ENCODE assay signal across 8 mouse cellular contexts in the genomic region with DNA sequence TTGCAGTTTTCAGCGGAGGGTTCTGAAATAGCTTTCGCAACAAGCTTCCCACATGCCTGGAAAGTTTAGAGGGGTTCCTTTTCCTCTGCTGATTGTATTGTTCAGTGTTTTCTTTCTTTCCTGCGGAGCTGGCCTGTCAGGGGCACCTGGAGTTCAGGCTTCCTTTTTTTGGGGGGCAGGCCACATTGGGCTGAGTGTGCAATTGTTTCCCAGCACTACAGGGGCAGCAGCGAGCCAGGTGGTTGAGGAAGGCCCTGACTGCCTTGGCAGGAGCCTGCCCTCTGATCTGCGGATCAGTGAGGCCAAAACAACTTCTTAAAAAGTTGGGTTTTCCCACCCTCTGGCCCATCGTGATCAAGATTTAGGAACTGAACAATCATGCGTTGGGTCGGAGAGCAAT. TPM values are rescaled to one million over a fixed set of nuclear protein-coding genes. Genes with fewer than 3 reads are reported as not detected.
DNase-seq lines count a peak whose midpoint lies in the region; ATAC-seq lines count a peak whose summit lies in the region.

No protein-coding gene starts in this region.

- WGBS in forebrain, embryonic 12.5 days, result 41% methylated on average over 8 of the region's 8 CpGs
- 43% methylated on average over 8 of the region's 8 CpGs for WGBS in forebrain, embryonic 16.5 days
- 61% methylated on average over 8 of the region's 8 CpGs for WGBS in intestine, embryonic 16.5 days
- 42% methylated on average over 8 of the region's 8 CpGs for WGBS in lung, embryonic 16.5 days

- no peak overlapping the region for H3K27ac ChIP-seq in forebrain, embryonic 12.5 days
- H3K27ac ChIP-seq in forebrain, embryonic 16.5 days (ENCODE audit: low read length), result no peak overlapping the region
- no peak overlapping the region; the same call in 1 of the 2 replicates for H3K27ac ChIP-seq in intestine, embryonic 16.5 days (ENCODE audit: low read length)
- peak overlapping the region; percentile 54 for H3K27ac ChIP-seq in lung, embryonic 16.5 days (ENCODE audit: low read length)

- H3K4me3 ChIP-seq in forebrain, embryonic 12.5 days (replicated peaks), result no peak overlapping the region
- no peak overlapping the region for H3K4me3 ChIP-seq in forebrain, embryonic 16.5 days (replicated peaks; ENCODE audit: low read length)
- peak overlapping the region; percentile 18; the same call in 1 of the 2 replicates for H3K4me3 ChIP-seq in intestine, embryonic 16.5 days (ENCODE audit: low read length)
- H3K4me3 ChIP-seq in lung, embryonic 16.5 days (ENCODE audit: low read length), result no peak overlapping the region; the same call in 1 of the 2 replicates

- H3K4me2 ChIP-seq in forebrain, embryonic 12.5 days, result peak overlapping the region; percentile 22; the same call in 1 of the 2 replicates
- no peak overlapping the region for H3K4me2 ChIP-seq in forebrain, embryonic 16.5 days (ENCODE audit: low read length)
- H3K4me2 ChIP-seq in intestine, embryonic 16.5 days (ENCODE audit: low read depth, low read length), result peak overlapping the region; percentile 40
- H3K4me2 ChIP-seq in lung, embryonic 16.5 days (ENCODE audit: low read depth, low read length), result peak overlapping the region; percentile 39

- DNase-seq in frontal cortex, postnatal 14 days (ENCODE audit: low spot score in 2 of 2), result no peak
- no peak for DNase-seq in layer of hippocampus, postnatal 25 days (ENCODE audit: extremely low spot score in 1 of 2, low spot score in 1 of 2)
- DNase-seq in frontal cortex, adult 2 months (ENCODE audit: extremely low spot score in 1 of 2, low spot score in 1 of 2), result no peak

- H3K4me1 ChIP-seq in forebrain, embryonic 12.5 days, result peaks cover 39% of the 10 kb centered on the region
- H3K4me1 ChIP-seq in forebrain, embryonic 16.5 days (replicated peaks; ENCODE audit: control insufficient read depth, insufficient read depth, low read length), result peaks cover 7% of the 10 kb centered on the region
- H3K4me1 ChIP-seq in intestine, embryonic 16.5 days (ENCODE audit: control insufficient read depth, insufficient read depth, low read length), result peaks cover 25% of the 10 kb centered on the region
- peaks cover 47% of the 10 kb centered on the region for H3K4me1 ChIP-seq in lung, embryonic 16.5 days (replicated peaks; ENCODE audit: control insufficient read depth, insufficient read depth, low read length)

- ATAC-seq in forebrain, embryonic 12.5 days (ENCODE audit: low FRiP score), result no peak
- ATAC-seq in forebrain, embryonic 16.5 days, result no peak
- peak; percentile 67 for ATAC-seq in common myeloid progenitor, adult 5-6 weeks (replicated peaks; ENCODE audit: low read depth, poor library complexity, severe bottlenecking)
- no peak for ATAC-seq in intestine, embryonic 16.5 days
- ATAC-seq in lung, embryonic 16.5 days (ENCODE audit: low read depth), result peak; percentile 30; the same call in 1 of the 2 replicates

- H3K36me3 ChIP-seq in forebrain, embryonic 12.5 days (replicated peaks), result no peaks in the 10 kb centered on the region
- H3K36me3 ChIP-seq in forebrain, embryonic 16.5 days (ENCODE audit: control insufficient read depth, insufficient read depth), result no peaks in the 10 kb centered on the region
- no peaks in the 10 kb centered on the region for H3K36me3 ChIP-seq in intestine, embryonic 16.5 days (ENCODE audit: control insufficient read depth, insufficient read depth, low read length)
- no peaks in the 10 kb centered on the region for H3K36me3 ChIP-seq in lung, embryonic 16.5 days (ENCODE audit: control insufficient read depth, insufficient read depth, low read length)

- no peaks in the 10 kb centered on the region for H3K9me3 ChIP-seq in forebrain, embryonic 12.5 days
- H3K9me3 ChIP-seq in forebrain, embryonic 16.5 days (ENCODE audit: control insufficient read depth, low read length), result no peaks in the 10 kb centered on the region; the same call in 1 of the 2 replicates
- H3K9me3 ChIP-seq in intestine, embryonic 16.5 days (ENCODE audit: control insufficient read depth, low read length), result no peaks in the 10 kb centered on the region
- H3K9me3 ChIP-seq in lung, embryonic 16.5 days (ENCODE audit: control insufficient read depth, low read length), result no peaks in the 10 kb centered on the region

- H3K27me3 ChIP-seq in forebrain, embryonic 12.5 days, result peaks cover 61% of the 10 kb centered on the region
- H3K27me3 ChIP-seq in forebrain, embryonic 16.5 days (replicated peaks; ENCODE audit: control insufficient read depth, insufficient read depth, low read length), result peaks cover 5% of the 10 kb centered on the region; the same call in 1 of the 2 replicates
- H3K27me3 ChIP-seq in intestine, embryonic 16.5 days (replicated peaks; ENCODE audit: control insufficient read depth, insufficient read depth, low read length), result no peaks in the 10 kb centered on the region
- no peaks in the 10 kb centered on the region for H3K27me3 ChIP-seq in lung, embryonic 16.5 days (ENCODE audit: control insufficient read depth, insufficient read depth, low read depth, low read length)

- H3K9ac ChIP-seq in forebrain, embryonic 12.5 days, result no peak overlapping the region
- H3K9ac ChIP-seq in forebrain, embryonic 16.5 days (replicated peaks; ENCODE audit: low read depth, low read length), result no peak overlapping the region
- 0 out of 2 replicates have a peak overlapping the region, but pooled peaks have one; percentile 44 for H3K9ac ChIP-seq in intestine, embryonic 16.5 days (ENCODE audit: low read depth, low read length)
- H3K9ac ChIP-seq in lung, embryonic 16.5 days (ENCODE audit: low read length), result peak overlapping the region; percentile 29; the same call in 1 of the 2 replicates

RNA-seq across cellular contexts. Expression of gene Lhfpl2, which starts 5.6 kb away (rescaled TPM):
- polyA plus RNA-seq in forebrain, embryonic 12.5 days (2016; fragmentation: Nextera tagmentation; extraction: Ambion mirVana), result 17.5 and 21.3 TPM in 2 replicates
- 15.0 and 24.1 TPM in 2 replicates for polyA plus RNA-seq in forebrain, embryonic 16.5 days (2015; fragmentation: Nextera tagmentation; extraction: Ambion mirVana)
- 13.2 and 17.6 TPM in 2 replicates for total RNA-seq in common myeloid progenitor, adult 5-6 weeks (2017)
- 15.1 and 15.4 TPM in 2 replicates for polyA plus RNA-seq in intestine, embryonic 16.5 days (2015; fragmentation: Nextera tagmentation; extraction: Ambion mirVana)
- 53.1 and 54.1 TPM in 2 replicates for polyA plus RNA-seq in lung, embryonic 16.5 days (2015; fragmentation: Nextera tagmentation; extraction: Ambion mirVana)
- 10 to 100 TPM; 32.1 to 39.8 TPM for total RNA-seq in layer of hippocampus, postnatal 25 days (2021)
- 15.1 and 17.1 TPM in 2 replicates for polyA plus RNA-seq in frontal cortex, adult 2 months (2012; rRNA removed)

Comparison
In these comparisons a context has a peak if more than half of its experiments do, and no peak if none do; other contexts are left out.
1. ATAC-seq: peak in common myeloid progenitor, adult 5-6 weeks (single experiment) and lung, embryonic 16.5 days (single experiment); none in forebrain, embryonic 12.5 days (single experiment), forebrain, embryonic 16.5 days (single experiment) and intestine, embryonic 16.5 days (single experiment).
2. H3K9ac ChIP-seq: peak in intestine, embryonic 16.5 days (single experiment) and lung, embryonic 16.5 days (single experiment); none in forebrain, embryonic 12.5 days (single experiment) and forebrain, embryonic 16.5 days (single experiment).